Mouse (Mus musculus) splenic B cell, adult 2 months (primary cell): Measurements from ENCODE around the gene Pard6b.
"Not testable (repeated sequence)": the region's sequence is repeated elsewhere in the genome, so short reads cannot be mapped to it uniquely, and the experiment has no call there.

Experiments
- DNase-seq: peaks from one replicate; pipeline ENCODE4 v3.0.0-alpha.2; 2011; ENCODE audit warnings: low read depth, low spot score
- H3K27me3 ChIP-seq: 2 replicates; pipeline ENCODE4 v1.6.1; 2012; ENCODE audit warnings: mild to moderate bottlenecking, low read length, moderate library complexity, mixed read lengths; ENCODE audit not compliant: control insufficient read depth, poor library complexity, insufficient read depth, severe bottlenecking
- H3K36me3 ChIP-seq: 2 replicates; pipeline ENCODE4 v1.6.1; 2012; ENCODE audit warnings: mild to moderate bottlenecking, low read length, moderate library complexity, mixed read lengths; ENCODE audit not compliant: control insufficient read depth, poor library complexity, insufficient read depth, severe bottlenecking

The Pard6b gene

GRCm38 (mm10) chr2:168052689-168053088, 28.1 kb upstream of the Pard6b start:
- H3K36me3 ChIP-seq: no peaks in the 10 kb centered on the region
- peaks cover 2% of the 10 kb centered on the region; the same call in 1 of the 2 replicates for H3K27me3 ChIP-seq
- peak; percentile 29 for DNase-seq

- Histone ChIP-seq H3K36me3 (no peaks in the 10 kb centered on the region), H3K27me3 (peaks cover under 1% of the 10 kb centered on the region; the same call in 1 of the 2 replicates)
- DNase-seq: no peak
These were observed 26.7 kb upstream of the Pard6b start for GRCm38 (mm10) chr2:168054142-168054541.

- DNase-seq: no peak
- Histone ChIP-seq H3K36me3 (no peaks in the 10 kb centered on the region), H3K27me3 (no peaks in the 10 kb centered on the region; the same call in 1 of the 2 replicates)
These were observed 24.7 kb upstream of the Pard6b start for GRCm38 (mm10) chr2:168055910-168056665.

- no peak for DNase-seq
- no peaks in the 10 kb centered on the region for H3K36me3 ChIP-seq
These were observed 24.2 kb upstream of the Pard6b start for GRCm38 (mm10) chr2:168056666-168056933.

GRCm38 (mm10) chr2:168057876-168058275, 22.9 kb upstream of the Pard6b start:
- DNase-seq, H3K27me3 ChIP-seq, H3K36me3 ChIP-seq: not testable (repeated sequence)

More at GRCm38 (mm10) chr2:168056666-168056933, 24.2 kb upstream of the Pard6b start:
- H3K27me3 ChIP-seq: no peaks in the 10 kb centered on the region; the same call in 1 of the 2 replicates

- Histone ChIP-seq H3K27me3 (no peaks in the 10 kb centered on the region), H3K36me3 (no peaks in the 10 kb centered on the region)
- DNase-seq: no peak
These were observed 22.2 kb upstream of the Pard6b start for GRCm38 (mm10) chr2:168058488-168059199.

GRCm38 (mm10) chr2:168059200-168059790, 21.5 kb upstream of the Pard6b start:
- no peak for DNase-seq
- H3K27me3 ChIP-seq: no peaks in the 10 kb centered on the region
- no peaks in the 10 kb centered on the region for H3K36me3 ChIP-seq

- no peaks in the 10 kb centered on the region for H3K36me3 ChIP-seq
- H3K27me3 ChIP-seq: no peaks in the 10 kb centered on the region
- DNase-seq: no peak
These were observed 17.1 kb upstream of the Pard6b start for GRCm38 (mm10) chr2:168063712-168064111.

GRCm38 (mm10) chr2:168065511-168065910, 15.3 kb upstream of the Pard6b start:
- Histone ChIP-seq H3K27me3 (no peaks in the 10 kb centered on the region), H3K36me3 (no peaks in the 10 kb centered on the region)
- DNase-seq: no peak

- no peak for DNase-seq
- Histone ChIP-seq H3K36me3 (no peaks in the 10 kb centered on the region), H3K27me3 (no peaks in the 10 kb centered on the region)
These were observed 14.0 kb upstream of the Pard6b start for GRCm38 (mm10) chr2:168066783-168067182.

GRCm38 (mm10) chr2:168070425-168070824, 10.4 kb upstream of the Pard6b start:
- no peaks in the 10 kb centered on the region for H3K27me3 ChIP-seq
- H3K36me3 ChIP-seq: no peaks in the 10 kb centered on the region
- no peak for DNase-seq

- no peak for DNase-seq
- H3K36me3 ChIP-seq: no peaks in the 10 kb centered on the region
- no peaks in the 10 kb centered on the region for H3K27me3 ChIP-seq
These were observed 8.2 kb upstream of the Pard6b start for GRCm38 (mm10) chr2:168072436-168073131.

- DNase-seq: no peak
- Histone ChIP-seq H3K27me3 (no peaks in the 10 kb centered on the region), H3K36me3 (no peaks in the 10 kb centered on the region)
These were observed 7.1 kb upstream of the Pard6b start for GRCm38 (mm10) chr2:168073722-168074121.

- Histone ChIP-seq H3K36me3 (no peaks in the 10 kb centered on the region), H3K27me3 (no peaks in the 10 kb centered on the region)
- DNase-seq: no peak
These were observed 6.3 kb upstream of the Pard6b start for GRCm38 (mm10) chr2:168074457-168074856.
